Mouse (Mus musculus) layer of hippocampus, postnatal 10 days (tissue): ENCODE results near the gene Spaca3. TPM values are rescaled to one million over a fixed set of nuclear protein-coding genes. Genes with fewer than 3 reads are reported as not detected.

ENCODE experiments used
- DNase-seq, 2 experiments: peaks; one replicate each; pipeline ENCODE4 v3.0.0; 2021; ENCODE audit warnings: low spot score in 2 of 2
- long read RNA-seq: library from polyadenylated mRNA; stranded (forward); transcript quantifications from one replicate; pipeline ENCODE4 v2.0.0, GENCODE M21; 2023
- total RNA-seq, 2 experiments: library from RNA; stranded (reverse); gene quantifications; 2 replicates each; pipeline ENCODE4 v1.2.3; 2021

Spaca3 gene
- not detected for total RNA-seq
- long read RNA-seq: 0 reads

DNA sequence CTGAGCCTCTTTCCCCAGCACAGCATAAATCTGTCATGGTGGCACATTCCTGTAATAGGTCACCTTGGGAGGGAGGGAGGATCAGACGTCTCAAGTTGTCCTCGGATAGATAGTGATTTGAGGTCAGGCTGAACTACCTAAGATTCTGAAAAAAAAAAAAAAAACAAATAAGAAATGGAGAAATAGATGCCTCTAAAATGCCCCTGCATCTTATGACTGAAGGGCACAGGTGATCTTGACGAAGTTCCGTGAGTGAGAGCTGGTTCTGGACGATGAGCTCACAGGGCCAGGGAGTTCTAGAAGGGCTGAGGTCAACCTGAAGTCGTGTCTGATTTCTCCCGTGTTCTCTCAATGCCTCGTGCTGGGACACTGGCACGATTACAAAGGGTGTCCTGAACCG is at the start of gene Spaca3:
TSS of gene Spaca3 (plus strand) at position 301 of the 400 bp plus-strand sequence.
- DNase-seq: no peak

DNA sequence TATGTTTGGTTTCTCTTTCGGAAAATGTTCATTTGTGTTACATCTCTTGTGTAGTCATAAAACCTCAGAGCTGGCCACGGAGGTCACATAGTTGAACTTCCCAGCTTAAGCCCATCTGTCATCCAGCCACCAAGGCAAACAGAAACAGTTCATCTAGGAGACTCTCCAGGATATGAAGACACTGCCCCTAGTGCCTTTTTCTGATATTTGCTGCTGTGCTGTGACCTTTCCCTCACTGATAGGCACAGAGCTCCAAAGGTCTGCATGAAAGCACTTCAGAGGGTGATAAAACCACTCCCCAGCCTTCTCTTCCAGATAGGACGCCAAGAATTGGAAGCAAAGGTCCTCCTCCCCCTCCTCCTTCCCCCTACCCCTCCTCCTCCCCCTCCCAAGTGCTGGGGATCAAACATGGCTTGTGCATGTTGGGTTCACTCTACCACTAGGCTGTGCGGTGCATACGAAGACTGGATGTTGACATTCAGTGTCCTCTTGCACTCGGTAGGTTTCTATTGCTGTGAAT is 49.6 kb upstream of the Spaca3 start:
- DNase-seq: no peak

DNA sequence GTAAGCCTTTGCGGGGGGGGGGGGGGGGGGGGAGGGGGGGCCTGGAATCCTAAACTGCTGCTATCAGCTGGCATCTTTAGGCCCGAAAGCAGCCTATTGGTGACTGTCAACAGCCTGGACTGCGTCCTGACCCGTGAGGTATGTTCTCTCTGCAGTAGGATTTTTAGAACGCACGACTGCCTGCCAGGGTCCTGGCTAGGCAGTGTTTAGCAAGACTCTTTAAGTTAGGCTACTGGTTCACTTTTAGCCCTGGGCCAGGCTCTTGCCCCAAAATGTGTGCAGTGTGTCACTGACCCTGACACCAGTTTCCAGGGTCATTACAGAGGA is 48.5 kb upstream of the Spaca3 start:
- DNase-seq: no peak

DNA sequence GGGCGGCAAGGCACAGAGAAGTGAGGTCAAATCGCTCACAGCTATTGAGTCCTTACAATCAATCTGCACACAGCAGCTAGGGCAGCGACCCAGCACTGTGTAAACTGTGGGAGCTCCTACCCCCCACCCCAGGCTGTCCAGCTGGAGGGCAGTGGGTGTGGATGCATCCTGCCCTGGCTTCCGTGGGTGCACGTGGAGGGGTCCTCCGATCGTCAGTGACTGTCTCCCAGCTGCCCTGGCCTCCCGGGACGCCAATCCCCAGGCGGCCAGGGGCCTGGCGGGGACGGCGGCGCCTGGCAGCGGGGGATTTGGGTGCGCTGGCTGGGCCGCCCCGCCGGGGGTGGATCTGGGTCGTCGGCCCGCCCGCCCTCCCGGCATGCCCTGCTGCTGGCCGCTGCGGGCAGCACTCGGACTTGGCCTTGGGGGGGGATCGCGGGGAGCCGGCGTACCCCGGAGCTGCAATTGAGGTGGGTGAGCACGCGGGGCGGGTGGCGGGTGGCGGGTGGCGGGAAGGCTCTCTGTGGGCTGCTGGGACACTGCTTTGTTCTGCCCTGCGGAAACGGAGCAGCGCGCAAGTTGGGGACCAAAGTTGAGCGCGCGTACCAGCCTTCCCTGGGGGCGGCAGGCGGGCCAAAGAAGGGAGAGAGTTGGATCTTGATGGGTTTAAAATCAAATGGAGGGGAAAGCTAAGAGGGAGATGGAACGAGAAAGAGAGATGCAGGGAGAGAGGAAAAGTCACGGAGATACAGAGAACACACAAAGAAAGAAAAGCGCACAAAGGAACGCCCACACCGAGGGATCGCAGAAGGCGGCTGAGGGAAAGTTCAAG is 48.0 kb upstream of the Spaca3 start, which contains the start of gene Tmem98:
TSS of gene Tmem98 (plus strand) at position 183 of the 829 bp plus-strand sequence.
- peak in 1 of 2 experiments; percentile 24 for DNase-seq

DNA sequence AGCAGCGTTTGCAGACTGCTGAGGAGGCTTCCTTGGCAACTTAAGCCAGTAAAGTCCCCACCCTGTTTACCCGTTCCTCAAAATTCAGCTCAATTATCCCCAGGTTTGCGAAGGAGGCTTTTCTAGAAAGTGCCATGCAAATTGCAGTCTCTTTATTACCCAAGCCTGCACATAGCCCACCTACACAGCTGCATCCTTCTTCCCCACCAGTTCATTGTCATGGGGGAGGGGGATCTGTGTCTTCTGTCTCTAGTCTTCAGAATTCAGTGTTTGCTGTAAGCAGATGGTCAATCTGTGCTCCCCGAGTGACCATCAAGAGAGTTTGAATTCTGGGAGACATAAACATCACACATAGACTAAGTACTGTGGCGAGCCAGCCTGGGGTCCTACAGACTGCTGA is 47.0 kb upstream of the Spaca3 start:
- no peak for DNase-seq

DNA sequence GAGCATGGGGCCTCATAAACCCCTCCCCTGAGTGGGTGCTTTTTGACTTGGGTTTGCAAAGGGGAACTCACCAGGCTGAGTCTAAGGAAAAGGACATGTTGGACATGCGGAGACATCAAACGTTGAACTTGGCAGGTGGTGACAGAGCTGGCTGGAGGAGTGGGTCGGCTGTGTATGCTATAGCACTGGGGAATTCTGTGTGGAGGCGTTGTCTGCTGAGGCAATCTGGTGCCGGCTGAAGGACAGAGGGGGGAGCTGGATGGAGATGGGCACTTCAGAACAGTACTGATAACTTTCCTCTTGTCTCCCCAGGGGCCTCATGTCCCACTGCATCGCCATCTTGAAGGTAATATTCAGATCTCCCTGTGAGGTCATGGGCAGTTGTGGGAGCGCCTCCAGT is 42.8 kb upstream of the Spaca3 start:
- no peak for DNase-seq

DNA sequence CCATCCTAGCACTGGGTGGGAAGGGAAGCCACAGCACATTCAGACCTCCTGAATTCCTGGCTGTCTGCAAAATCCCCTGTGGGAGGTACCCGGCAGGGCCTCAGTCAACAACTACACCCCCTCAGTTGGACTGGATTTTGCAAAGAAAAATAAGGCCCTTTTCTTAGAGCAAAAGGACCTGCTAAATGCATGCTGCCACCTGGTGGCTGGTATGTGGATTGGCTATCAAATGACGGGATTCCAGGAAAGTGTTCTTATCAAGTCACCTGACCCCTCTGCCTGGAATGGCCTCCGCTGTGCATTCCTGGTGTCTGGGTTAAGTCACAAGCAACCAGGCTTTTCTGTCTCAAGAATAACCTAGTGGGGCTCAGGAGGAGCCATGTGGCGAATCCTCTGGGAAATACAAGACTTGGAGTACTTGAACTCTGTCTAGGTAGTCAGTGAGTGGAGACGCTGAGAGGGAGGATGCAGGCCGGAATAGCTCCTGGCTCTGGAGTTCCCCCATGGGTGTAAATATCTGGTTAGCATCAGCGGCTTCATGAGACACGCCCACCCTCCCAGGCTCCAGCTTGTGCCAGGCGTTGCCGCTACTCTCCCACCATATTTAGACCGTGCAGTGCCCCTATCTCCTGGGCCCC is 40.0 kb upstream of the Spaca3 start:
- peak; percentile 69 to 72 for DNase-seq

DNA sequence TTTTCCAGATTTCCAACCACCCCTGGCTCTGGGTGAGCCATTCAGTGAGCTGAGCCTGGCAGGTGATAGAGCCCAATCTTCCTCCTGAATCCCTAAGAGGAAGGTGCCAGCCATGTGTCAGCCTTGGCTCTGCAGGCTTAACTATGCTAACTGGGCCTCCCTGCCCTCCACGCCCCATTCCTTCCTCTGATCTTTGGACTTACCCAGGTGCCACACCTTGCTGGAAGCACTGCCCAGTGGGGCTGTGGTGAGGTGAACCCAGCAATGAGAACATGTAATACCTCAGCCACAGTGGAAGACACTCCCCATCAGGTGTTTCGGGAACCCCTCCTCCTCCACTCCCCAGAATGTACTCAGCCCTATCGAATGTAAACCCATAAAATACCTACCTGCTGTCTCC is 38.1 kb upstream of the Spaca3 start:
- DNase-seq: no peak

DNA sequence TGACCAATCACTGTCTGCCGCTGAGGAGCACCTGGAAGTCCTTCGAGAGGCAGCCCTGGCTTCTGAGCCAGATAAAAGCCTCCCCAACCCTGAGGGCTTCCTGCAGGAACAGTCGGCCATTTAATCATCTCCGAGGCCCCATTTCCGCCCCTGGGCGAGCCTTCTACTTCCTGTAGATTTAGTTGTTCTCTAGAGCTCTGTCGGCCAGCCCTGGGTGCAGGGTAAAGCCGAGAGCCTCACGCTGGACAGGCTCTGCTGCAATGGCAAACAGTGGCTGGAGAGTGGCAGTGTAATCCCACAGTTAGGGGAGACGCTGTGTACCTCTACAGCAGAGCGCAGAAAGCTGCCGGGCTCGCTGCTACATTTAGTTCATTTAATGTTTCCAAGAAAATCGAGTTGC is 36.9 kb upstream of the Spaca3 start:
- DNase-seq: peak; percentile 11 to 43

DNA sequence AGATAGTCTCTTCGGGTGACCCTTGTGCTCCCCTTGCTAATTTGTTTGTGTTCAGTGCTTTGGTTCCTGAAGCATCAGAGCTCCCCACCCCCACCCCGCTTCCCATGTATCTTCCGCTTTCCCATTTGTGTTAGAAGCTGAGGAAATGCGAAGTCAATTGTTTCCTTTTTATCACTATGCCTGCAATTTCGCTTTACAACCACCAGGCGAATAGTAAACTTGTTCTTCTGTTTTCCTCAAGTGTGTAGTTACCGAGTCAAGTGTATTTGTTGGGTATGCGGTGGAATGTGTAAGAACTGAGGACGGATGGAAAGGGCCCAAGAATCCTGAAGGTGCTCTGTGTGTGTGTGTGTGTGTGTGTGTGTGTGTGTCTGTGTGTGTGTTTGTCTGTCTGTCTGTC is 36.4 kb upstream of the Spaca3 start:
- DNase-seq: no peak

DNA sequence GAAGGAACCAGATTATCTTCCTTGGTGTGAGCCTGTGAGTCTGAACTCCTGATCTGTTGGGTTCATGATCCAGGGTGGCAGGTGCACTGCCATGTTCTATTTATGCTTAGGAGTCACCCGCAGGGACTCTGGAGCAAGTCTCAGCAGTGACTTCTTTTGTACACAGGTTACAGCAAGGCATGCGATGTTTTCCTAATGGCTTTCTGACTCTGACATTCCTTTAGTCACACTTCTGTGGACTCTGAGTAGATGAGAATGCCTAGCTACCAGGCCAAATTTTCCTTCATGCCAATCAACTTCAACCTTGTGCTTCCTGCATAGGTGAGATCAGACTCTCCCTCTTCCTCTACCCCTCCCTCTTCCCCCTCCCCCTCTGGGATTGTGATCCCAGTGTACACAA is 22.8 kb upstream of the Spaca3 start:
- DNase-seq: no peak

DNA sequence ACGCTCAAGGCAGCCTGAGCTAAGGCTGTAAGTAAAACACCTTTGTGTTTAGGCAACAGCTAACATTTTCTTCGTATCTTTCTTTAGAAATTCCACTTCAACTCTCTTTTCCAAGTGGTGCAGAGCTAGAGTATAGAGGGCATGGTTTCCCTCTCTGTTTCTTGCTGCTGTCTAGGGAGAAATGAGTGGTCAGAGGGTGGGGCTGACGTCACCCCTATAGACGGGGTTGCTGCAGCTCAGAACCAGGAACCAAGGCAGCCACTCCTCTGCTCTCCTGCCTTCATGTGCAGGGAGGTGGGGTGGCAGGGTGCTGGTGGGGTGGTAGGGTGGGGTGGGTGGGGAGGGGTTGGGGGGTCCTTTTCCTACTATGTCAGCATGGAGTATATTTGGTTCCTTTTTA is 22.3 kb upstream of the Spaca3 start:
- DNase-seq: no peak

DNA sequence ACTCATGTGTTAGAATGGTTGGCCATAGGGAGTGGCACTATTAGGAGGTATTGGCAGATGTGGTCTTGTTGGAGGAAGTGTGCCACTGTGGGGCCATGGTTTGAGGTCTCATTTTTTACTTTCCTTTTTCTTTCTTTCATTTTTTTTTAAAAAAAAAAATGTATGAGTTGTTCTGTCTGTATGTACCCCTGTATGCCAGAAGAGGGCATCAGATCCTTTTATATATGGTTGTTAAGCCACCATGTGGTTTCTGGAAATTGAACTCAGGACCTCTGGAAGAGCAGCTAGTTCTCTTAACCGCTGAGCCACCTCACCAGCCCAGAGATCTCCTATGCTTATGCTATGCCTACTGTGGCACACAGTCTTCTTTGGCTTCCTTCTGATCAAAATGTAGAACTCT is 19.4 kb upstream of the Spaca3 start:
- no peak for DNase-seq

DNA sequence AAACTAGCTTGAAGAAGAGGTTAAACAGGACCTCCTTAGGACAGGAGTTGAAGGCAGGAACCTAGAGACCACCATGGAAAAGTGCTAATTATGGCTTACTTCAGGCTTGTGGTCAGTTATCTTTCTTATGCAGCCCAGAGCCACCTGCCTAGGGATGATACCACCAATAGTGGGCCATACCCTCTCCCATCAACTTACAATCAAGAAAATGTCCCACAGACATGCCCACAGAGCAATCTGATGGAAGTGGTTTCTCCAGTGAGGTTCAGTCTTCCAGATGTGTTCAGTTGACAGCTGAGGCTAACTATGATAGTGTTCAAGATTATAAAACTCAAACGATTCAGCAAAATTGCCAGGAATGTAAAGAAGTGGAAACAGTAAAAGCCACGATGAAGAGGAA is 14.7 kb upstream of the Spaca3 start:
- DNase-seq: no peak

DNA sequence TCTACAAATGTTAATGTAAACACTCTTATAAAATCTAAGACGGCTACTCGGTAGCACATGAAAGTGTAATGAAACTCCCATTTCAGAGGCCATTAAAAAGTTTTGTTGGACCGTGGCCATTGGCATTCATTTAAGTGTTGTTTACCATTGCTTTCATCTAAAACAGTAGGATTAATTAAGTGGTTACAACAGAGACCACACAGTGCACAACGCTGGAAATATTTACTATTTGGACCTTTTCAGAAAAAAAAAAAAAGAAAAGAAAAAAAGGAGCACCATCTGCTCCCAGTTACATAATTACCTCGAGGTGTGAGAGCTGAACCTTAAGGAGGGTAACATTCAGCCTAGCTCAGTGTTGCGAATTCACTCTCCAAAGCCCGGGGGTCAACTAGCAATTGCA is 12.7 kb upstream of the Spaca3 start:
- no peak for DNase-seq

DNA sequence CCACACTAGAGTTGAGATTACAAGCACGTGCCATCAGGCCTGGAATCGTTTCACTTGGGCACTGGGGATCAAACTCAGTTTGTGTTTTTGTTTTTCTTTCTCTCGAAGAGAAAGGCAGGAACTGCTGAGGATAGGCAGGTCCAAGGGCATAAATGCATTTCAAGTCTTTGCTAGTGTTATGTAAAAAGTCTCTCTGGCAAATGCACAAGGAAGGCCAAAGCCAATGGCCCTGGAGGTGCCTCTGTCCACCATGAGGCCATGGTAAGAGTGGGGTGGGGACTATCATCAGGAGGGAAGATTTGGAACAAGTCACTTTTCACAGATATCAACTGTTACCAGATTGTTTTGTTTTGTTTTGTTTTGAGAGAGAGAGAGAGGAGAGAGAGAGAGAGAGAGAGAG is 12.1 kb upstream of the Spaca3 start:
- no peak for DNase-seq

DNA sequence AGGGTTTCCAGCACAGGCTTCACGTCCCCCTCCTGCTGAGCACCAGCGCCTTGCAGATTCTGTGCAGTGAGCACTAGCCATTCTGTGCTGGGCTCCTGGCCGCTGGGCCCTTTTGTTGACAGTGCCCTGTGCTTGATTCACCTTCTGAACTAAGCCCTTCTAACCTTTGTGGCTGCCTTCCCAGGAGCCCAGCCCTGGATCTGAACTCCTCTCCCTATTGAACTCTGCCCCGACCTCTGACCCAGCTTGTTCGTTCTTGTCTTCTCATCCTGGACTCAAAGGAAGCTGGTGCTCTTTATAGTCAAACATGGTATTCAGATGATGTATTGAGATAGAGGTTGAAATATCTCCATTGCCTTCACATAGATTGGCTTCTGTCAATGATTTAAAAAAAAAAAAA is 10.0 kb upstream of the Spaca3 start:
- no peak for DNase-seq

DNA sequence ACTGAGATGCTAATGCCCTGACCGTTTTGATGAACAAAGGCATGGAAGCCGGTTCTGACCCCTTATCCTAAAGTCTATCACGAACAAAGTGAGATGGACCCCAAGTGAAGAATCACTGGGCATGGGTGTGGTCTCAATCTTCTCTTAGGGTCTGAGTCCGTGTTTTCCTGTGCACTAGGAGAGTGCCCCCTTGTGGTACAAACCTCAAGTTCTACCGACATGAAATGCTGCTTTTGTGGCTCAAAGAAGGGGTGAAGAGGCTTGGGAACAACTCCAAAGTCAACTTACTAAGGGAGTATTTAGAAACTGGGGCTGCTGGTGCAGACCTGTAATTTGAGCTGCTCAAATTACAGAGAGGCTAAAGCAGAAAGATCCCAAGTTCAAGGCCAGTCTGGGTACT is 6.3 kb upstream of the Spaca3 start:
- no peak for DNase-seq

DNA sequence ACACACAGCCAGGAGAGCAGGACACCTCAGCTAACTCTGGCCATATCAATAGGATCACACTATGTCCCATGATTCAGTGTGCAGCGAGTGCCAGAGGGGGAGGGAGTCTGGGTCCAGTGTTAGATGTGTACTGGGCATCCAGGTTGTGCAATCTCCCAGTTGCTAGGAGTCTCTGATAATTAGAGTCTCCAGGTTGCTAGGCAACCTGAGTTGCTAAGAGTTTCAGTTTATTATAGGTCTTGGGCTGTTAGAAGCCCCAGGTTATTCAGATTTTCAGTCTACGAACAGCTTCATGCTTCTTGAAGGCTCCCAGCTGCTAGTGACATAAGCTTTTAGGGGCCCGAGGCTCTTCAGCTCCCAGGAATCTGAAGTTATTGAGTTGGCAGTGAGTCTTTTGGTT is 5.2 kb upstream of the Spaca3 start:
- peak in 1 of 2 experiments; percentile 19 for DNase-seq

DNA sequence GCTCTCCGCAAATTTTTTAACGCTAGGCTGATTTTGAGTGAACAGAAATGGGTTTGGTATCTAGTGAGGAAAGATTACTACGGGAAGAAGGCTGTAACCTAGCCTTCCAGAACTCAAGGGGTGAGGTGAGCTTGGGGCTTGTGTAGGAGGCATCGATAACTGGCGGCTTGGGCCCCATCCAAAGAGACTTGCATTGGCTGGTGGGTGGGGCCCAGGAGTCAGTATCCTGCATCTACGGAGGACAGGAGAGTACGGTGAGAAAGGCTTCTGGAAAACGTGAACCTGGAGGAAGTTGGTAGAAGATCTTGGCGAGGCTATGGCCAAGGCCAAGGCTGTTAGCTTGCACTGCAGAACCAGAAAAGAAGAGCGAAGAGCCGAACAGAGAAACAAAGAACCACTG is 3.7 kb upstream of the Spaca3 start:
- no peak for DNase-seq

DNA sequence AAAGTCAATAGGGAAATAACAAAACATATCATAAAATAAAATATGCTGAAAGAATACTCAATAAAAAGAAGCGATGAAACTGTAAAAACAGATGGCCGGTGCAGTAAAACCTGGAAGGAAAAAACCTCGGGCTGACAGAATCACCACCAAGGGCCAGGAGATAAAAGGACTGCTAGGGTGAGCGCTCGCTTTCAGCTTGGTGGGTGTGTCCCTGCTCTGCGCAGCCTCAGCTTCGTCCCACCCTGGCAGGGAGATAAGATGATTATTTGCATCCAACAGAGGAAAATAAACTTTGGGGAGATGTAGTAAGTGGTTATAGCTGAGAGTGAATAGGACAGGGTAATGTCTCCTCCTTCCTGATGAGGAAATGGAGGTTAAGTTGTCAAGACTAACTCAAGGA is 3.3 kb upstream of the Spaca3 start:
- DNase-seq: no peak

DNA sequence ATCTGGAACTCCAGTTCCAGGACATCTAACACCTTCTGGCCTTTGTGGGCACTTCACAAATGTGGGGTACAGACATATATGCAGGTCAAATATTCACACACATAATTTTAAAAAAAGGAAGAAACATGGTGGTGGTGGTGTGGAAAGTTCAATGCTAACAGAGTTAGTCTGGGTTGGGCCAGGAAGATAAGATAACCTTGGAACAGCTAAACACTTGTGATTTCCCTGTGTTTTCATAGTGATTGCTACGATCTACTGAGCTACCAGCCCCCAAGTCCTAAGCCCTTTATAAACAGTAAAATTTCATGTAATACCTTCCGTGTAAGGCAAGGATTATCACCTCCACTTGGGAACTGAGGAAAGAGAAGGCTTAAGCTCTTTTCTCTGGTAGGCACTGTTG is 1.3 kb upstream of the Spaca3 start:
- no peak for DNase-seq

DNA sequence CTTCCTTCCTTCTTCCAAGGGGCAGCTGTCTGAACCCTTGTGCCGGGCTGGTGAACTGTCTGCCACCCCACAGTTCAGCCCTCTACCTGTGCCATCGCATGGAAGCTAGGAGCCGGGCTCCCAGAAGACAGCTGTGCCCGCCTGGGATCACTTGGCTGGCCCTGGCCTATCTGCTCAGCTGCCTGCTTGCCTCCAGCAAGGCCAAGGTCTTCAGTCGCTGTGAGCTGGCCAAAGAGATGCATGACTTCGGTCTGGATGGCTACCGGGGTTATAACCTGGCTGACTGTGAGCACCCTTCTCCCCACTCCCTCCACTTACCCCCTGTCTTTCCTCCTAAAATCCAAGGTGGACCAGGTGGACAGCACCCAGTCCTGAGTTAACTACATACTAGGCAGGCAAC is 4.8 kb downstream of the Spaca3 start:
- DNase-seq: no peak
